Mouse (Mus musculus) stomach, embryonic 14.5 days (tissue): ENCODE measurements around the gene Chst12. TPM values are rescaled to one million over a fixed set of nuclear protein-coding genes. Genes with fewer than 3 reads are reported as not detected.

Source experiments
- ATAC-seq: fragments of 200-750 bp; cut with Nextera tagmentation; 2 replicates; pipeline ENCODE4 v1.8.0; 2017; ENCODE audit warnings: low read depth, moderate TSS enrichment; ENCODE audit not compliant: insufficient number of reproducible peaks, insufficient read depth, low FRiP score
- H3K27ac ChIP-seq: fragments of 300-500 bp; sonication (generic); 2 replicates; pipeline ENCODE4 v1.5.1; 2014; ENCODE audit warnings: mild to moderate bottlenecking, low read length, moderate library complexity, mixed read lengths
- H3K27me3 ChIP-seq: fragments of 300-500 bp; sonication (generic); 2 replicates; pipeline ENCODE4 v1.6.1; 2014; ENCODE audit warnings: low read length, control low read depth, mixed read lengths; ENCODE audit not compliant: control insufficient read depth, insufficient read depth
- H3K36me3 ChIP-seq: fragments of 300-500 bp; sonication (generic); 2 replicates; pipeline ENCODE4 v1.6.1; 2014; ENCODE audit warnings: mild to moderate bottlenecking, control low read depth, low read length, moderate library complexity, mixed read lengths; ENCODE audit not compliant: control insufficient read depth, insufficient read depth
- H3K4me1 ChIP-seq: fragments of 300-500 bp; sonication (generic); 2 replicates; pipeline ENCODE4 v1.6.1; 2014; ENCODE audit warnings: low read length, control low read depth, mixed read lengths; ENCODE audit not compliant: control insufficient read depth, insufficient read depth
- H3K4me2 ChIP-seq: fragments of 300-500 bp; sonication (generic); replicated peaks from 2 replicates; pipeline ENCODE4 v1.6.1; 2014; ENCODE audit warnings: low read depth, low read length, control low read depth
- H3K4me3 ChIP-seq: fragments of 300-500 bp; sonication (generic); 2 replicates; pipeline ENCODE4 v1.5.1; 2014; ENCODE audit warnings: low read depth, low read length, control low read depth
- H3K9ac ChIP-seq: fragments of 300-500 bp; sonication (generic); replicated peaks from 2 replicates; pipeline ENCODE4 v1.6.1; 2014; ENCODE audit warnings: low read depth, mild to moderate bottlenecking, control low read depth, low read length, moderate library complexity, mixed read lengths
- H3K9me3 ChIP-seq: fragments of 300-500 bp; sonication (generic); 2 replicates; pipeline ENCODE4 v1.6.1; 2016; ENCODE audit warnings: low read depth, low read length, control low read depth; ENCODE audit not compliant: control insufficient read depth
- WGBS: fragments of 180-500 bp; shearing (Covaris S2); extraction: QIAGEN DNeasy Blood & Tissue Kit; methylation state at CpG from one replicate; pipeline ENCODE4 v1.1.7; 2014; 5-methylcytosine and 5-hydroxymethylcytosine counted together
- polyA plus RNA-seq: library from polyadenylated mRNA; unstranded; fragments of >200 nt; fragmentation: Nextera tagmentation; extraction: Ambion mirVana; gene quantifications from 2 replicates; pipeline ENCODE4 v1.2.1, GENCODE M21; 2014

Chst12 gene
- polyA plus RNA-seq, 1 experiment from 2014 or later: 17.6 TPM

DNA sequence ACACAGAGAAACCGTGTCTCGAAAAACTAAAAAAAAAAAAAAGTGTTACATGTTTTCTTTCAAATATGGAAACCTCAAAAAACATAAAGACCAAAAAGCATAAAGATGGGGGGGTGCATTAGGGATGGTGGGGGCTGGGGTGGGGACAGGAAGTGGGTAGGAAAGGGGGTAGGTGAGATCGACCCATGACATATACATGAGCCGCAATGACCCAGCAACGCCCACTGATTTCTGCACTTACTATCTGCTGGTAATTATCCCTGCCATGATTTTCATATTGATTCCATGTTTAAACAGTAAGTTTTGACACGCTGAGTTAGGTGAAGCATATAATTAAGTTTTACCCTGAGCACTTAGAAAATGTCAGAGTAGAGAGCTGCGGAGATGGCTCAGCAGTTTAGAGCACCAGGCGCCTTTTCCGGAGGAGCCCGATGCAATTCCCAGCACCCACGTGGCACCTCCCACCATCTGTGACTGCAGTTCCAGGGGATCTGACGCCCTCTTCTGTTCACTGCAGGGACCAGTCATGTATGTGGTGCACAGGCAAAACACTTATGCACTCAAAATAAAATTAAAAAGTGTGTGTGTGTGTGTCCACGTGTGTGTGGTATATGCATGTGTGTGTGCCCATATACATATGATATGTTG, 65.0 kb downstream of the Chst12 start:
- WGBS: 86% methylated on average over 13 of the region's 13 CpGs
- no peak for ATAC-seq
- H3K4me2 ChIP-seq: no peak overlapping the region
- H3K9me3 ChIP-seq: no peaks in the 10 kb centered on the region
- H3K27ac ChIP-seq: no peak overlapping the region
- no peak overlapping the region for H3K9ac ChIP-seq
- peaks cover 21% of the 10 kb centered on the region; the same call in 1 of the 2 replicates for H3K4me1 ChIP-seq
- H3K4me3 ChIP-seq: no peak overlapping the region
- H3K27me3 ChIP-seq: no peaks in the 10 kb centered on the region
- H3K36me3 ChIP-seq: no peaks in the 10 kb centered on the region

GRCm38 (mm10) chr5:140571201-140571600, 65.9 kb downstream of the Chst12 start:
- Histone ChIP-seq H3K9ac (no peak overlapping the region), H3K27ac (no peak overlapping the region), H3K4me3 (no peak overlapping the region), H3K36me3 (no peaks in the 10 kb centered on the region), H3K9me3 (no peaks in the 10 kb centered on the region), H3K4me1 (peaks cover 15% of the 10 kb centered on the region; the same call in 1 of the 2 replicates), H3K27me3 (no peaks in the 10 kb centered on the region), H3K4me2 (no peak overlapping the region)
- no peak for ATAC-seq
- 69% methylated on average over 4 of the region's 4 CpGs for WGBS

- WGBS: 56% methylated on average over 10 of the region's 10 CpGs
- Histone ChIP-seq H3K4me3 (no peak overlapping the region), H3K27me3 (no peaks in the 10 kb centered on the region), H3K9me3 (no peaks in the 10 kb centered on the region), H3K36me3 (no peaks in the 10 kb centered on the region), H3K27ac (no peak overlapping the region; the same call in 1 of the 2 replicates), H3K4me2 (no peak overlapping the region), H3K9ac (no peak overlapping the region), H3K4me1 (peaks cover 13% of the 10 kb centered on the region; the same call in 1 of the 2 replicates)
- no peak for ATAC-seq
Observed at GRCm38 (mm10) chr5:140571673-140572072, 66.3 kb downstream of the Chst12 start.

DNA sequence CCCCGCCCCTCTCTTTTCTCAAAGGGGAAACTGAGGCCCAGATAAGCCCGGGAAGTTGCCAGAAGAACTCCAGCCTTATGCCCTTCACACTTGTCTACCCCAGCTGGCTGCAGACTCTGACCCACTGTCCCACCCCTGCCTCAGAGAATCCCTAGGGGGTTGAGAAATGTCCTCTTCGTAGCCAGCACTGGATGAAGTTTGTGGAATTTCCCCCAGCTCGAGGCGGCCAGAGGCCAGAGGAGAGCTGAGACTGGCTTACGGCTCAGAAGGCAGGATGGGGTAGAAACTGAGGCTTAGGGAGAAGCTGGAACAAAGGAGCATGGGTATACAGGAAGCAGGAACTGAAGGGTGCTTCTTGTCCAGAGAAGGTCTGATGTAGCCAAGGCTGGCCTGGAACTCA, 67.3 kb downstream of the Chst12 start:
- Histone ChIP-seq H3K36me3 (no peaks in the 10 kb centered on the region), H3K4me2 (no peak overlapping the region), H3K4me1 (peaks cover 6% of the 10 kb centered on the region; the same call in 1 of the 2 replicates), H3K4me3 (no peak overlapping the region), H3K27ac (no peak overlapping the region), H3K9me3 (no peaks in the 10 kb centered on the region), H3K27me3 (no peaks in the 10 kb centered on the region), H3K9ac (no peak overlapping the region)
- no peak for ATAC-seq
- 68% methylated on average over 6 of the region's 6 CpGs for WGBS

Other genes with a start within 250 kb of the Chst12 start
- 39.1 and 39.3 TPM in 2 replicates for gene Mad1l1, start 184.0 kb upstream of the Chst12 start, polyA plus RNA-seq
- gene Nudt1, start 183.9 kb upstream of the Chst12 start, polyA plus RNA-seq: 39.6 and 41.9 TPM in 2 replicates
- 19.3 and 19.7 TPM in 2 replicates for gene Mrm2, start 173.7 kb upstream of the Chst12 start, polyA plus RNA-seq
- gene Snx8, start 116.3 kb upstream of the Chst12 start, polyA plus RNA-seq: 8.3 and 9.1 TPM in 2 replicates
- 125 and 132 TPM in 2 replicates for gene Eif3b, start 86.2 kb upstream of the Chst12 start, polyA plus RNA-seq
- gene Gm4869, start 59.9 kb upstream of the Chst12 start, polyA plus RNA-seq: not detected in 2 replicates
- gene Grifin, start 59.5 kb downstream of the Chst12 start, polyA plus RNA-seq: 0.74 TPM in 1 of 2 replicates, not detected in the other
- 22.4 and 25.8 TPM in 2 replicates for gene Lfng, start 101.8 kb downstream of the Chst12 start, polyA plus RNA-seq
- gene Ttyh3, start 143.5 kb downstream of the Chst12 start, polyA plus RNA-seq: 41.9 and 43.1 TPM in 2 replicates
- gene Iqce, start 196.8 kb downstream of the Chst12 start, polyA plus RNA-seq: 24.7 and 28.1 TPM in 2 replicates
- 12.5 and 14.8 TPM in 2 replicates for gene Brat1, start 199.5 kb downstream of the Chst12 start, polyA plus RNA-seq
- 1.1 and 1.2 TPM in 2 replicates for gene Amz1, start 218.6 kb downstream of the Chst12 start, polyA plus RNA-seq